Mouse (Mus musculus): ENCODE data around the gene Dppa3.

Dppa3 gene

DNA sequence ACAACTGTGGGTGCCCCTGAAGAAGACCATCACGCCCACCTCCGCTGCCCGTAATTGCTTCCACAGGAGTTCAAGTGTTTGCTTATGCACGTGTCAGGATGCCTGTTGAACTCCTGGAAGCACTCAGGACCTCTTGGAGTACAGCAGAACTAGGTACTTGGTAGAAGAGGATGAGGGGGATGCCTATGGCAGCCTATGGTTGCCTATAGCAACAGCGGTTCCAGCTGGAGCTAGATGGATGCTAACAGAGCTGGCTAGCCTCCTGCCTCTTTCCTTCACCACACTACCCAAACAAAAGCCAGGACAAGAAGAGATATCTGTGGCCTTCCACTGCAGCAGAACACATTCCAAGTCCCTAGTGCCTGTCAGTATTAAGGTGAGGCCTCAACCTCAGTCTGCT is 41.5 kb downstream of the Dppa3 start:
- no peak for DNase-seq (ENCODE audit: low read depth, low spot score)

DNA sequence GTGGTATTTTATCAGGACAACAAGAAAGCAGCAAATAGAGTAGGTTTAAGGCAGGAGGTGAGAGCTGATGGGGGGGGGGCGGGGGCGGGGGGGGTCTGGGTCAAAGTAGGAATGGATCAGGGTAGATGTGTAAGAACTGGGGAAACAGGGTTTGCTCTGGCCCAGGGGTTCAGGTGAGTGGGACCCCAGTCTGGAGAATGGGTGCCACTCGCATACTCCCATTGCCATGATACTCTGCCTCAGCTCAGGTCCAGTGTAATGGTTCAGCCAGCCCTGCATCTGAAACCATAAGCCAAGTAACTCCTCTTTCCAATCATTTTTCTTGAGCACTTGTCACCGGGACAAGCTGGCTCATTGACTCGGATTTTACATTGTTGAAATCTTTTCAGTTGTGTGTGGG is 42.6 kb downstream of the Dppa3 start:
- no peak for DNase-seq (ENCODE audit: low read depth, low spot score)

DNA sequence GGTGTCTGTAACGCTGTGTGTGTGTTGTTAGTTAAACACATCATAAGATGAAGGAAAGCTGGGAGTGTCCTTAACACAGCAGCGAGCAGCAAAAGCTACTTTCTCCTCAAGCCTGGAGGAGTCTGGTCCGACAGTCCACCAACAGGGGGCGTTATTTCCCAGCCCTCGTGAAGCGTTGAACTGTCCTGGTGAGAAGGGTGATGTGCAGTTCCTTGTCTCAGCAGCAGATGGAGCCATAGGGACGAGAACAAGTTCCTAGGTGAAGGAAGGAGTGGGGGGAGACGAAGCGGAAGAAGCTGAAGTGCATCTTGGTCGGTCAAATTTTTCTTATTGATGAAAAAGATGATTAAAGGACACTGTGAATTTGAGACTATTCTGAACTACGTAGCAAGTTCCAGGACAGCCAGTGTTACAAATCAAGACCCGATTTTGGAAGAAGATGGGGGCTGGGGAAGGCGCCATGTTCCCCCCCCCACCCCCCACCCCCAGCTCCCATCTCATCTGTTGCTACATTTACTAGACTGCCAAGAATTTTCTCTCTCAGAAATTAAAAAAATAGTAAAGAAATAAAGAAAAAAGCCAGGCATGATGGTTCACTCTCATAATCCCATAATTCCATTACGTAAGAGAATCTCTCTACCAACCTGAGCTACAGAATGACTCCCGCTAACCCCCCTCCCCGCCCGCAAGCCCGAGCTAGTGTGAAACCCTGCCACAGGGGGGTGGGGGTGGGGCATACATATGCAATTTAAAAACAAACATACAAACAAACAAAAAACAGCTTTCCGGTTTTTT is 43.4 kb downstream of the Dppa3 start:
- DNase-seq (ENCODE audit: low read depth, low spot score) = peak; percentile 94

DNA sequence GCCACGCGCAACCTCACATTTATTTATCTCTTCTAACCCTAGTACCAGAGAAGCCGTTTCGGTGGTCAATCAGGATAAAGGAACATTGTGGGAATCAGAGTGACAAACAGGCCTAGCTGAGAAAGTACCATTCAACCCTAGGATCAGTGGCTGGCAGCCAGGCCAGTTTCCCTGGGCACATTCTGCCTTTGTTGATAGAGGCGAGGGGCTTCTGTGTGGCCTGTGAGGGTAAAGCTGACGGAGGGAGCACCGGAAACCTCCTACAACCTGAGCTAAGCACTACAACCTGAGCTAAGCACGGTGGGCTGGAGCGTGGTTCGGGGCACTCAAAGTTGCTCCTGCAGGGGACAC is 44.0 kb downstream of the Dppa3 start:
- DNase-seq (ENCODE audit: low read depth, low spot score) = no peak

DNA sequence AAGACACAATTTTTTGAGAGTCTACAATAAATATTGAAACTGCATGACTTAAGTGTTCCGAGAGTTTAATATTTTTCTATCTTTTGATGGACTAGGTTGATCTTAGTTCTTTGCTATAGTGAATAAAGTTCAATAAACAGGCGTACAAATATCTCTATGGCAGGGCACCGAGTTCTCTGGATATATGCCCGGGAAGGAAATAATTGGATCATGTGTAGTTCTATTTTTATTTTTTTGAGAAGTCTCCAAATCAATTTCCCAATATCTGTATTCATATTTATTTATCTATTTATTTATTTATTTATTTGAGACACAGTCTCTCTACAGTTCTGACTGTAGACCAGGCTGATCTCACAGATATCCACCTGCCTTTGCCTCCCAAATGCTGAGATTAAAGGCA is 44.6 kb downstream of the Dppa3 start:
- no peak for DNase-seq (ENCODE audit: low read depth, low spot score)

DNA sequence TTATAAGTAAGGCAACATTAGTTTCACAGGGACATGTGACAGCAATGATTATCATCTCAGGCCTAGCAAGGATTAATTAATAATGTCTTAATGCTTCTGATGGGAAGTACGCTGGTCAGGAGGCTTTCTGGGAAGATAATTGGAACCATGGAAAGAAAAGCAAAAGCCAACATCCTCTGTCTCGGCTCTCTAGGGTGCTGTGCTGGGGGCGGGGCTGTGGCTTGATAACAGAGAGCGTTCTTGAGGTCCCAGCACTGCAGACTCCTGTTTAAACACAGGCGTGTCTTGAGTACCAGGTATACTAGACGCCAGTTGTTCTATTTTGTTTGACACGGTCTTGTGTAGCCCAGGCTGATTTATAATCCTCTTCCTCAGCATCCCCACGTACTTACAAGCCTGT is 46.5 kb downstream of the Dppa3 start:
- no peak for DNase-seq (ENCODE audit: low read depth, low spot score)
